Mouse (Mus musculus) midbrain, embryonic 13.5 days (tissue): ENCODE data around the gene Mapk11. TPM values are rescaled to one million over a fixed set of nuclear protein-coding genes. Genes with fewer than 3 reads are reported as not detected.

Source experiments
- ATAC-seq: fragments of 200-750 bp; cut with Nextera tagmentation; 2 replicates; pipeline ENCODE4 v1.8.0; 2017; ENCODE audit warnings: mild to moderate bottlenecking, moderate TSS enrichment, moderate library complexity
- H3K27ac ChIP-seq: fragments of 300-500 bp; sonication (generic); 2 replicates; pipeline ENCODE4 v1.5.1; 2015; ENCODE audit warnings: inconsistent platforms, mild to moderate bottlenecking, moderate library complexity
- H3K27me3 ChIP-seq: fragments of 300-500 bp; sonication (generic); 2 replicates; pipeline ENCODE4 v1.6.1; 2015; ENCODE audit warnings: mild to moderate bottlenecking, inconsistent platforms
- H3K36me3 ChIP-seq: fragments of 300-500 bp; sonication (generic); 2 replicates; pipeline ENCODE4 v1.6.1; 2015; ENCODE audit warnings: mild to moderate bottlenecking, inconsistent platforms
- H3K4me1 ChIP-seq: fragments of 300-500 bp; sonication (generic); replicated peaks from 2 replicates; pipeline ENCODE4 v1.6.1; 2015; ENCODE audit warnings: inconsistent platforms
- H3K4me2 ChIP-seq: fragments of 300-500 bp; sonication (generic); replicated peaks from 2 replicates; pipeline ENCODE4 v1.6.1; 2015; ENCODE audit warnings: moderate library complexity, mild to moderate bottlenecking, inconsistent platforms
- H3K4me3 ChIP-seq: fragments of 300-500 bp; sonication (generic); replicated peaks from 2 replicates; pipeline ENCODE4 v1.5.1; 2015; ENCODE audit warnings: mild to moderate bottlenecking, inconsistent platforms
- H3K9ac ChIP-seq: fragments of 300-500 bp; sonication (generic); replicated peaks from 2 replicates; pipeline ENCODE4 v1.6.1; 2015; ENCODE audit warnings: mild to moderate bottlenecking, inconsistent platforms
- H3K9me3 ChIP-seq: fragments of 300-500 bp; sonication (generic); 2 replicates; pipeline ENCODE4 v1.6.1; 2016; ENCODE audit warnings: mild to moderate bottlenecking, inconsistent platforms
- WGBS: fragments of 180-500 bp; shearing (Covaris S2); methylation state at CpG from one replicate; pipeline ENCODE4 v1.1.7; 2015; 5-methylcytosine and 5-hydroxymethylcytosine counted together
- polyA plus RNA-seq: library from polyadenylated mRNA; unstranded; fragments of >200 nt; fragmentation: Nextera tagmentation; extraction: Ambion mirVana; gene quantifications from 2 replicates; pipeline ENCODE4 v1.2.1, GENCODE M21; 2015

The Mapk11 gene
- 39.8 and 44.2 TPM in 2 replicates for polyA plus RNA-seq

DNA sequence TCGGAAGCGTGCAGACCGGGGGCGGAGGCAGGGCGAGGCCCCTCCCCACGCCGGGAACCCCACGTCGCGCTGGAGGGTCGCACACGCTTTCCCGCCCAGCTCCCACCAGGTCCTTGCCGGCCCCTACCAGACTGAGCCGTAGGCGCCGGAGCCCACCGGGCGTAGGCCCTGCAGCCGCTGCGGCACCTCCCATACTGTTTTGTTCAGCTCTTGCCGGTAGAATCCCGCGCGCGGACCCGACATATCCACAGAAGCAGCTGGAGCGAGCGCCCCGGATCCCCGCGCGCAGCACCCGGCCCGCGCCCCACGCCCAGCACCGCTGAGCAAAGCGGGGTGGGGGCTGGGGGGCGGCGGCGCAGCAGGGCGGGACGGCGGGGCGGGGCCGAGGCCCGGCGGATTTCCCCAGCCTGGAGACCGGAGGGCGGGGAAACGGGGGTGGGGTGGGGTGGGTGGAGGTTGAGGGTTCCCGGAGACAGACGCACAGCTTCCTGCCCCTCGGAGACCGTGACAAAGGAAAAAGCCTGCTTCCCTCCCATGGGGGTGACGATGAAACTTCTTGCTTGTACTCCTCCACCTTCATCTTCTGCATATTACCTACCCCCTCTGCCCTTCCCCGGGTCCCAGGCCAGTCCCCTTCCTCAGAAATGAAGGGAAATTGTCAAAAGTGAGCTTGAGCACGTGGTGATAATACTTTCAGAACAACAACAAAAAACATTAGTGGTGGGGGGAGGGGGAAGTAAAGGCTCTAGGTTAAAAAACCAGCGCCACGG lies at the start of gene Mapk11:
Gene Mapk11, minus strand, starts transcription at position 358 of the 770 bp plus-strand sequence.
- Histone ChIP-seq H3K4me1 (peaks cover 52% of the 10 kb centered on the region), H3K4me3 (peak within 1 kb of the TSS; percentile 78)
- peak; percentile 70 for ATAC-seq

DNA sequence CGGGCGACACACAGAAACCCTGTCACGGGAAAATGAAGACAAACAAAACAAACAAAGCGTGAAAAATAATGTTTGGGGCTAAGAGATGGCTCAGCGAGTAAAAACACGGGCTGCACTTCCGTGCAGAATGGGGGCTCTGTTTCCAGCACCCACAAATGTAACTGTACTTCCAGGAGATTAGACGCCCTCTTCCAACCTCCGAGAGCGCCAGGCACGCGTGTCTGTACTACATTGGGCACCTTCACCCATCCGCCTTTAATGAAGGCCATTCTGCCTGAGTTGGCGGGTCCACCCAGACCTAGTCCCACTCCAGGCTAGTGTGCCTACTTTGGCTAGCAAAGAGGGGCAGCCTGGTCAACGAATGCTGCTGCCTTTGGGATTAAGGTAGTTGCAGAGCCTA lies 47.6 kb upstream of the Mapk11 start:
- Histone ChIP-seq H3K4me1 (peaks cover 18% of the 10 kb centered on the region), H3K27ac (peak overlapping the region; percentile 99), H3K9ac (peak overlapping the region; percentile 99), H3K4me3 (peak overlapping the region; percentile 91), H3K4me2 (peak overlapping the region; percentile 72), H3K9me3 (0 out of 2 replicates have a peak, but pooled peaks cover under 1% of the 10 kb centered on the region), H3K27me3 (no peaks in the 10 kb centered on the region), H3K36me3 (peaks cover 7% of the 10 kb centered on the region; the same call in 1 of the 2 replicates)
- 73% methylated on average over 15 of the region's 15 CpGs for WGBS
- no peak for ATAC-seq

More for the DNA sequence above, at the start of gene Mapk11:
- H3K9me3 ChIP-seq, result no peaks in the 10 kb centered on the region
- peaks cover 28% of the 10 kb centered on the region for H3K36me3 ChIP-seq
- 0 out of 2 replicates have a peak, but pooled peaks cover 5% of the 10 kb centered on the region for H3K27me3 ChIP-seq
- WGBS, result 0% methylated on average over 52 of the region's 61 CpGs
- H3K27ac ChIP-seq, result peak within 1 kb of the TSS; percentile 92
- H3K4me2 ChIP-seq, result peak within 1 kb of the TSS; percentile 81
- H3K9ac ChIP-seq, result peak within 1 kb of the TSS; percentile 94

GRCm38 (mm10) chr15:89196313-89196706 lies 46.9 kb upstream of the Mapk11 start, which contains the start of gene Dennd6b:
Dennd6b (minus strand) TSS chr15:89196496.
- Histone ChIP-seq H3K9ac (peak within 1 kb of the TSS; percentile 99), H3K4me2 (peak within 1 kb of the TSS; percentile 72), H3K27ac (peak within 1 kb of the TSS; percentile 99), H3K9me3 (no peaks in the 10 kb centered on the region), H3K36me3 (peaks cover 11% of the 10 kb centered on the region), H3K27me3 (no peaks in the 10 kb centered on the region), H3K4me3 (peak within 1 kb of the TSS; percentile 91), H3K4me1 (peaks cover 18% of the 10 kb centered on the region)
- WGBS, result under 1% methylated on average over 38 of the region's 38 CpGs
- ATAC-seq, result peak; percentile 99

- H3K4me1 ChIP-seq, result peaks cover 18% of the 10 kb centered on the region
- peak overlapping the region; percentile 99 for H3K27ac ChIP-seq
- no peaks in the 10 kb centered on the region for H3K27me3 ChIP-seq
- no peaks in the 10 kb centered on the region for H3K9me3 ChIP-seq
- 2% methylated on average over 24 of the region's 25 CpGs for WGBS
- peak; percentile 93 for ATAC-seq
- H3K36me3 ChIP-seq, result peaks cover 17% of the 10 kb centered on the region
- H3K4me2 ChIP-seq, result peak overlapping the region; percentile 72
- peak overlapping the region; percentile 99 for H3K9ac ChIP-seq
- peak overlapping the region; percentile 91 for H3K4me3 ChIP-seq
Measured at GRCm38 (mm10) chr15:89195690-89196312, 46.4 kb upstream of the Mapk11 start.

GRCm38 (mm10) chr15:89195261-89195681 lies 45.8 kb upstream of the Mapk11 start:
- Histone ChIP-seq H3K4me2 (peak overlapping the region; percentile 72), H3K4me3 (peak overlapping the region; percentile 91), H3K9me3 (no peaks in the 10 kb centered on the region), H3K9ac (peak overlapping the region; percentile 99), H3K27me3 (no peaks in the 10 kb centered on the region), H3K36me3 (peaks cover 22% of the 10 kb centered on the region), H3K4me1 (peaks cover 18% of the 10 kb centered on the region), H3K27ac (peak overlapping the region; percentile 99)
- WGBS, result 20% methylated on average over 6 of the region's 6 CpGs
- no peak for ATAC-seq

DNA sequence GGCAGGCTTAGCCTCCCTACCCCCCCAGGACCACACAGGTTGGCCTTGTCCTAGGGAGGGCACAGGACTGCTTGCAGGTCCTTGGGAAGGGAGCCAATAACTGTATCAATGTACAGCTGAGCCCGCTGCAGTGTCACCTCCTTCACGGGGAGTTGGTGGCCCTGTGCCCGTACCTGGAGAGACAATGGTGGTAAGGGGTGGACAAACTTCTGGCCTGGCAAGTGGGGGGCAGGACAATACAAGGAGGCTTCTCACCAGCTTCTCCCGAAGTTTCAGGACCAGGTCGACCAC lies 35.5 kb upstream of the Mapk11 start:
- no peak for ATAC-seq
- Histone ChIP-seq H3K27me3 (no peaks in the 10 kb centered on the region), H3K36me3 (peaks cover 56% of the 10 kb centered on the region), H3K4me2 (no peak overlapping the region), H3K4me3 (no peak overlapping the region), H3K4me1 (peaks cover 37% of the 10 kb centered on the region), H3K9ac (no peak overlapping the region), H3K9me3 (no peaks in the 10 kb centered on the region), H3K27ac (no peak overlapping the region)
- WGBS, result 78% methylated on average over 5 of the region's 5 CpGs

DNA sequence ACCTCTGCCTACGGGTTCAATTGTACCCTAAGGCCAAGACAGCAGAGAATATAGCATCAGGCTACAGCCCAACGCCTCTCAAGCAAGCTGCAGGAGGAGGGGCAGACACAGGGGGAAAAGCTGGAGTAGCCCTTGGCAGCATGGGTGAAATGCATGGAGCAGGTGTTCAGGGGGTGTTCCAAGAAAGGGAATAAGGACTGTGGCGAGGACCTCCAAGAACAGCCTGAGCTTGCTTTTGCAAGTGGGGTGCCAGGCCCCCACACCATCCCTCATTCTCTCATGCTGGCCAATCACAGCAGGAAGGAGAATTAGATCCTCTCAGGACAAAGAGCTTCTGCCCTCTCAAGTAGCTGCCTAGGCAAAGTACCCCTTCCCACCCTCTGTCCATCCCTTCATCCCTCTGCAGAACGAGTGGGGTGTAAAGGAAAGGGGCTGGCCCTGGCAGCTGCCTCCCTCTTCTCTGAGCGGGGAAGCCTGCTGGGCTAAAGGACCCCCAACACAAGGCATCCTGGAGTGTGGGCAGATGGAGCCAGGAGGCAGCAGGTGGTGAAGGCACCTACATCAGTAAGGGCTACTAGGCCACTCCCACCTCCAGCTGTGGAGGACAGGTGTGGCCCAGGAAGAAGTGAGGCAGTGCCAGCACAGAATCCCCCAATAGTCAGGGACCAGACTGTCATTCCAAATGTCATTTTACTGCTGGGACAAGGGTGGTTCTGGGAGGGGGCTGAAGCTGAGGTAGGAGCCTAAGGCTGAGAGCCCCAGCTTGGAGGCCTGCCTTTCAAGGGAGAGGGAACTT lies 34.9 kb upstream of the Mapk11 start:
- ATAC-seq, result no peak
- H3K27me3 ChIP-seq, result no peaks in the 10 kb centered on the region
- no peak overlapping the region for H3K4me3 ChIP-seq
- WGBS, result 36% methylated on average over 5 of the region's 5 CpGs
- no peaks in the 10 kb centered on the region for H3K9me3 ChIP-seq
- peak overlapping the region; percentile 56 for H3K27ac ChIP-seq
- H3K4me1 ChIP-seq, result peaks cover 42% of the 10 kb centered on the region
- H3K9ac ChIP-seq, result 0 out of 2 replicates have a peak overlapping the region, but pooled peaks have one; percentile 12
- peaks cover 50% of the 10 kb centered on the region for H3K36me3 ChIP-seq
- H3K4me2 ChIP-seq, result no peak overlapping the region

- WGBS, result 79% methylated on average over 5 of the region's 5 CpGs
- no peak overlapping the region for H3K4me2 ChIP-seq
- no peak for ATAC-seq
- peaks cover 35% of the 10 kb centered on the region for H3K36me3 ChIP-seq
- no peak overlapping the region for H3K9ac ChIP-seq
- H3K27ac ChIP-seq, result peak overlapping the region; percentile 48; the same call in 1 of the 2 replicates
- H3K9me3 ChIP-seq, result no peaks in the 10 kb centered on the region
- H3K4me1 ChIP-seq, result peaks cover 57% of the 10 kb centered on the region
- H3K4me3 ChIP-seq, result no peak overlapping the region
- H3K27me3 ChIP-seq, result no peaks in the 10 kb centered on the region
Measured at GRCm38 (mm10) chr15:89182842-89183241, 33.4 kb upstream of the Mapk11 start.

DNA sequence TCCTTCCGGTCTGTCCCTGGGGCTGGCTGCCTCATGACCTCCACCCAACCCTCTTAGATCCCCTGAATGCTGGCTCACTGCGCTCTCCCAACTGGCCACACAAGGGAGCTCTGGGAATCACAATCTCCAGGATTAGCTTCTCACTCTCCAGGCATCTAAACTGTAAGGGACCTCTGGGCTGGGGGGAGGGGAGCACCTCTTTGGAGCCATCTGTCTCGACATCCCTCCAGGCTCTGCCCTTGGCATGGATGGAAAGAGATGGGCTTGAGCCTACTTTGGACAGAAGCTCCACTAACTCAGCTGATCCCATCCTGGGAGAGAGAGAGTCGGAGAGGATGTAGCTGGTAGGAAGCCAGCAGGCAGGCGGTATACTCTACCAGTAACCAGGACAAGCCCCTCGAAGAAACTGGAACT lies 32.9 kb upstream of the Mapk11 start:
- WGBS, result 41% methylated on average over 6 of the region's 6 CpGs
- H3K4me2 ChIP-seq, result no peak overlapping the region
- H3K36me3 ChIP-seq, result peaks cover 30% of the 10 kb centered on the region
- H3K4me3 ChIP-seq, result no peak overlapping the region
- H3K27me3 ChIP-seq, result no peaks in the 10 kb centered on the region
- ATAC-seq, result no peak
- H3K9me3 ChIP-seq, result no peaks in the 10 kb centered on the region
- no peak overlapping the region; the same call in 1 of the 2 replicates for H3K9ac ChIP-seq
- peaks cover 62% of the 10 kb centered on the region for H3K4me1 ChIP-seq
- H3K27ac ChIP-seq, result peak overlapping the region; percentile 48; the same call in 1 of the 2 replicates

GRCm38 (mm10) chr15:89181561-89182270 lies 32.3 kb upstream of the Mapk11 start:
- no peak for ATAC-seq
- Histone ChIP-seq H3K36me3 (peaks cover 24% of the 10 kb centered on the region), H3K9ac (no peak overlapping the region), H3K9me3 (no peaks in the 10 kb centered on the region), H3K27me3 (no peaks in the 10 kb centered on the region), H3K4me2 (peak overlapping the region; percentile 82), H3K4me3 (peak overlapping the region; percentile 87; the same call in 1 of the 2 replicates), H3K4me1 (peaks cover 69% of the 10 kb centered on the region), H3K27ac (0 out of 2 replicates have a peak overlapping the region, but pooled peaks have one; percentile 48)
- 78% methylated on average over 10 of the region's 10 CpGs for WGBS

- WGBS, result under 1% methylated on average over 64 of the region's 72 CpGs
- peaks cover 14% of the 10 kb centered on the region for H3K36me3 ChIP-seq
- H3K27me3 ChIP-seq, result no peaks in the 10 kb centered on the region
- peak within 1 kb of the TSS; percentile 82 for H3K4me2 ChIP-seq
- peaks cover 79% of the 10 kb centered on the region for H3K4me1 ChIP-seq
- peak within 1 kb of the TSS; percentile 96 for H3K27ac ChIP-seq
- peak; percentile 89 for ATAC-seq
- H3K4me3 ChIP-seq, result peak within 1 kb of the TSS; percentile 87
- H3K9ac ChIP-seq, result peak within 1 kb of the TSS; percentile 98
- H3K9me3 ChIP-seq, result no peaks in the 10 kb centered on the region
Measured at GRCm38 (mm10) chr15:89180571-89181229, 31.3 kb upstream of the Mapk11 start, which contains the start of gene Plxnb2. Plxnb2 (minus strand) TSS chr15:89180788.
